ENCODE assay signal across 20 mouse cellular contexts in genomic region chr4:127889071-127889470, GRCm38 (mm10).
DNase-seq lines count a peak whose midpoint lies in the region; ATAC-seq and TF ChIP-seq lines count a peak whose summit lies in the region.
"Had no signal": no experiment of that assay in that cellular context is flagged by ENCODE, and none has a peak within 500 bp of the region (broad histone marks: within the 10 kb centered on the region; RNA-seq: fewer than 3 reads in every experiment).

No protein-coding gene starts in this region.

- intact Hi-C loops in gastrocnemius, adult 2 months (cut with DNase I) = no loop called here

- no peak overlapping the region for H3K4me3 ChIP-seq in gastrocnemius, adult 2 months
- H3K4me3 ChIP-seq in intestine, embryonic 14.5 days (ENCODE audit: low read depth, low read length) = no peak overlapping the region
- no peak overlapping the region for H3K4me3 ChIP-seq in intestine, postnatal 0 days (ENCODE audit: low read depth, low read length)
- H3K4me3 ChIP-seq: embryonic facial prominence, embryonic 10.5 days; hindbrain, embryonic 15.5 days; intestine, embryonic 15.5 days; midbrain, embryonic 15.5 days; neural tube, embryonic 12.5 days had no signal

- no peaks in the 10 kb centered on the region for H3K36me3 ChIP-seq in intestine, embryonic 14.5 days (ENCODE audit: control insufficient read depth, insufficient read depth, low read length)
- no peaks in the 10 kb centered on the region for H3K36me3 ChIP-seq in intestine, postnatal 0 days (ENCODE audit: control insufficient read depth, insufficient read depth)
- H3K36me3 ChIP-seq: embryonic facial prominence, embryonic 10.5 days; hindbrain, embryonic 15.5 days; intestine, embryonic 15.5 days; midbrain, embryonic 15.5 days; neural tube, embryonic 12.5 days had no signal

- DNase-seq in gastrocnemius, adult 2 months = peak; percentile 17
- no peak for DNase-seq in gastrocnemius, postnatal 25 days
- peak; percentile 10 for DNase-seq in intestine, embryonic 14.5 days (ENCODE audit: low spot score)
- peak; percentile 56 for DNase-seq in adrenal gland, postnatal 14 days
- peak; percentile 2 for DNase-seq in skeletal muscle tissue, adult 2 months (ENCODE audit: low read depth, low spot score)
- DNase-seq in layer of hippocampus, adult 18-20 months (ENCODE audit: low spot score in 2 of 2) = no peak
- DNase-seq: cerebellum, adult 9-11 months; forebrain, postnatal 0 days; kidney, adult 9 months; kidney, postnatal 14 days; layer of hippocampus, postnatal 36 days; thymus, adult 18-20 months; thymus, postnatal 36 days had no signal

- H3K27me3 ChIP-seq in intestine, embryonic 14.5 days (replicated peaks; ENCODE audit: control insufficient read depth, insufficient read depth, low read length) = no peaks in the 10 kb centered on the region
- no peaks in the 10 kb centered on the region for H3K27me3 ChIP-seq in intestine, postnatal 0 days (replicated peaks; ENCODE audit: control insufficient read depth, insufficient read depth, low read length)
- H3K27me3 ChIP-seq: hindbrain, embryonic 15.5 days; intestine, embryonic 15.5 days; midbrain, embryonic 15.5 days; neural tube, embryonic 12.5 days had no signal

- no peaks in the 10 kb centered on the region for H3K4me1 ChIP-seq in intestine, embryonic 14.5 days (replicated peaks; ENCODE audit: control insufficient read depth, insufficient read depth, low read length)
- H3K4me1 ChIP-seq in intestine, postnatal 0 days (replicated peaks; ENCODE audit: control insufficient read depth, insufficient read depth, low read length) = no peaks in the 10 kb centered on the region
- H3K4me1 ChIP-seq: embryonic facial prominence, embryonic 10.5 days; hindbrain, embryonic 15.5 days; intestine, embryonic 15.5 days; midbrain, embryonic 15.5 days; neural tube, embryonic 12.5 days had no signal

- WGBS in intestine, embryonic 14.5 days = 63% methylated on average over 7 of the region's 7 CpGs
- WGBS in intestine, postnatal 0 days = 68% methylated on average over 7 of the region's 7 CpGs

- H3K9ac ChIP-seq in intestine, embryonic 14.5 days (ENCODE audit: low read length) = no peak overlapping the region
- no peak overlapping the region for H3K9ac ChIP-seq in intestine, postnatal 0 days (ENCODE audit: low read depth, low read length)
- H3K9ac ChIP-seq: forebrain, postnatal 0 days; hindbrain, embryonic 15.5 days; intestine, embryonic 15.5 days; midbrain, embryonic 15.5 days; neural tube, embryonic 12.5 days had no signal

- TF ChIP-seq CTCF in gastrocnemius, adult 2 months (IDR thresholded peaks at IDR 0.05) = no peak
- TF ChIP-seq CTCF in intestine, postnatal 0 days (IDR thresholded peaks at IDR 0.05; ENCODE audit: low read depth) = no peak

- H3K27ac ChIP-seq in gastrocnemius, adult 2 months = no peak overlapping the region
- H3K27ac ChIP-seq in intestine, embryonic 14.5 days (ENCODE audit: low read depth) = no peak overlapping the region
- no peak overlapping the region for H3K27ac ChIP-seq in intestine, postnatal 0 days (ENCODE audit: low read depth, low read length)
- H3K27ac ChIP-seq: embryonic facial prominence, embryonic 10.5 days; hindbrain, embryonic 15.5 days; intestine, embryonic 15.5 days; macrophage; midbrain, embryonic 15.5 days; neural tube, embryonic 12.5 days had no signal

- H3K4me2 ChIP-seq in intestine, embryonic 14.5 days (ENCODE audit: low read length) = no peak overlapping the region
- H3K4me2 ChIP-seq in intestine, postnatal 0 days (replicated peaks; ENCODE audit: low read depth) = no peak overlapping the region
- H3K4me2 ChIP-seq: hindbrain, embryonic 15.5 days; intestine, embryonic 15.5 days; midbrain, embryonic 15.5 days; neural tube, embryonic 12.5 days had no signal

- ATAC-seq in intestine, embryonic 14.5 days (replicated peaks; ENCODE audit: low FRiP score, low TSS enrichment, low read depth) = no peak
- no peak for ATAC-seq in intestine, postnatal 0 days
- ATAC-seq: forebrain, postnatal 0 days; intestine, embryonic 15.5 days; midbrain, embryonic 15.5 days had no signal

- no peaks in the 10 kb centered on the region for H3K9me3 ChIP-seq in intestine, embryonic 14.5 days (ENCODE audit: control insufficient read depth, low read length)
- no peaks in the 10 kb centered on the region for H3K9me3 ChIP-seq in intestine, postnatal 0 days (ENCODE audit: control insufficient read depth)
- H3K9me3 ChIP-seq: intestine, embryonic 15.5 days; midbrain, embryonic 15.5 days had no signal

Comparison
In these comparisons a context has a peak if more than half of its experiments do, and no peak if none do; other contexts are left out.
1. DNase-seq: peak in gastrocnemius, adult 2 months (single experiment), intestine, embryonic 14.5 days (single experiment), adrenal gland, postnatal 14 days (single experiment) and skeletal muscle tissue, adult 2 months (single experiment); none in gastrocnemius, postnatal 25 days (single experiment) and layer of hippocampus, adult 18-20 months (0 of 2).